Mouse (Mus musculus) ES-CJ7 (cell line): ENCODE data around the gene Dhx34.
A peak's percentile ranks its signal among the peaks of the same experiment; 100 is the strongest.

Source experiments
- DNase-seq: peaks from one replicate; pipeline ENCODE4 v3.0.0; 2011; ENCODE audit warnings: low read depth, low spot score

Gene Dhx34

GRCm38 (mm10) chr7:16162036-16162435 is 59.8 kb downstream of the Dhx34 start:
- no peak for DNase-seq

GRCm38 (mm10) chr7:16161302-16161701 is 60.5 kb downstream of the Dhx34 start:
- DNase-seq: no peak

- peak; percentile 84 for DNase-seq
Measured at GRCm38 (mm10) chr7:16160702-16161101, 61.1 kb downstream of the Dhx34 start.

GRCm38 (mm10) chr7:16158735-16159134 is 63.1 kb downstream of the Dhx34 start:
- DNase-seq: no peak

GRCm38 (mm10) chr7:16156105-16156714 is 65.6 kb downstream of the Dhx34 start:
- DNase-seq: no peak

- no peak for DNase-seq
Measured at GRCm38 (mm10) chr7:16155132-16155872, 66.5 kb downstream of the Dhx34 start.

- peak; percentile 61 for DNase-seq
Measured at GRCm38 (mm10) chr7:16153522-16153921, 68.3 kb downstream of the Dhx34 start.

- DNase-seq: no peak
Measured at GRCm38 (mm10) chr7:16150191-16151145, 71.4 kb downstream of the Dhx34 start.

- no peak for DNase-seq
Measured at GRCm38 (mm10) chr7:16149241-16149640, 72.6 kb downstream of the Dhx34 start.

- DNase-seq: peak; percentile 35
Measured at GRCm38 (mm10) chr7:16147643-16148042, 74.2 kb downstream of the Dhx34 start.
